Mouse (Mus musculus) kidney, adult 8-10 months (tissue): ENCODE measurements at regions not wholly inside any gene's neighbourhood (a gene's known extent, or its start where the extent isn't known, plus 50 kb on each side); places are given as distances from the start of the nearest gene placed in this dataset.
A peak's percentile ranks its signal among the peaks of the same experiment; 100 is the strongest.

Experiments used
- DNase-seq, 2 experiments: peaks; one replicate each; pipeline ENCODE4 v3.0.0; 2022

DNA sequence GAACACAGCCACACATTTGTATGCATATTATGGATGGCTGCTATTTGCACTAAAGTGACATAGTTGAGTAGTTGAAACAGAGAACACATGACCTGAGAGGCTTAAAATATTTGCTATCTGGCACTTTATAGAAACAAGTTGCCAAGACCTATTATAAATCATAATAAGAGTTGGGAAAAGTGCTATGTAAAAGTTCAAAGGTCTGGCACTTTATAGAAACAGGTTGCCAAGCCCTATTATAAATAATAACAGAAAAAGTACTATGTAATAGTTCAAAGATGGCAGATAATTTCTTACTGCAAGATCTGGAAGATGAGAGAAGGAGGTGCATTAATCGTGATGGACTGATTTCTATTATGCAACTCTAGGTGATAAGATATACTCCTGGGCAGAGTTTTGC lies 320.2 kb downstream of the Tfap2b start:
- DNase-seq: no peak

GRCm38 (mm10) chr1:19531406-19531805 lies 322.7 kb downstream of the Tfap2b start:
- DNase-seq: peak; percentile 8 to 60

DNA sequence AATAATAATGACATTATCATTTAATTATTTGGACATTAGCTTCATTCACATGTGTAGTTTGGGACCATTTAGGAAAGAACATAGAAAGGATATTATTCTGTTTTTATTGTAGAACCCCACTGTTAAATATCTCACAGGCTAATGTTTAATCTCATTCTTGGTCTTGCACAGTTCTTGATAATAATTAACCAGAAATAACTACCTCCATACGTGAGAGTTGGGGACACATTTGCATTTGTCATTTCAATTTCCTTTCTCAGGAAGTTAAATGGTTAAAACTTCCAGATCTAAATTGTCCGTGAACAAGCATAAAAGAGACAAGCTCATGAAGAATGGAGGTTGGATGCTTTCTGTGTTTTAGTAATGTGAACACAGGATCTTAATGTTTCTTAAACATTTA lies 326.3 kb downstream of the Tfap2b start:
- peak in 1 of 2 experiments; percentile 41 for DNase-seq

- no peak for DNase-seq
Observed at GRCm38 (mm10) chr1:19543011-19543410, 334.3 kb downstream of the Tfap2b start.

DNA sequence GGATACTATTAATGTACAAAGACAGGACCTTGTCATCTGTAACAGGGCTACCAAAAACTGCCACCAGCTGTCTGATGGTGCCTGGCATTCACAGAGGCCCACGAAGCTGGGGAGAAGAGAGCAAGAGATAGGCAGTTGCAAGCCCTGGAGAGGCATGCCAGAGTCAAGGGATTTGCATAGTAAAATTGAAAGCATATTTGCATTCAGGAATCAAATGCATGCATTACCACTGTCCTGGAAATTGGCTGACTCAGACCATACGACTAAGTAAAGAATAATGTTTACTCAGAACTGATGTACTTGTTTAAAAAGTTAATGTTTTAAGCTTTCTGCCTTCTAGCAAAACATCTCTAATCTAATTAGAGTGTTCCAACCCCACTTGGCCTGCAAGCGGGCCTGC lies 357.0 kb downstream of the Tfap2b start:
- no peak for DNase-seq

GRCm38 (mm10) chr1:19583071-19584034 lies 374.6 kb downstream of the Tfap2b start:
- no peak for DNase-seq

DNA sequence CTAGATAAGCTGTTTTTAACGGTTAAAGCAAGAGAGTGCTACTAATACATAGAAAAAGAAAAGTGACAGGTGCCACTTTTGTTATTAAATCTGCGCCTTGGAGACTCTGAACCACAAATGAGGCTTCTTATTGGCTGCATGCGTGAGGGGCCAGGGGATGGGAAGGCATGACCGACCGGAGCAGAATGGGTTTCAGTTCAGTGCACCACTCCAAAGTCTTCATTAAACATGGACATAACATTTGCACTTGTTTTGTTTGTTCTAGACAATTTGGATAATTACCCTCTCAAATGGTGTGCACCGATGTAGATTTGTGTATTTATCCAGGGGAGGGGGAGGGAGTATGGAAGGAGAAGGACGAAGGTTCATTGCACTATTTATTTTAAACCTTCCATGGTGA lies 396.8 kb downstream of the Tfap2b start:
- DNase-seq: no peak

GRCm38 (mm10) chr1:19615688-19616087 lies 407.0 kb downstream of the Tfap2b start:
- no peak for DNase-seq

DNA sequence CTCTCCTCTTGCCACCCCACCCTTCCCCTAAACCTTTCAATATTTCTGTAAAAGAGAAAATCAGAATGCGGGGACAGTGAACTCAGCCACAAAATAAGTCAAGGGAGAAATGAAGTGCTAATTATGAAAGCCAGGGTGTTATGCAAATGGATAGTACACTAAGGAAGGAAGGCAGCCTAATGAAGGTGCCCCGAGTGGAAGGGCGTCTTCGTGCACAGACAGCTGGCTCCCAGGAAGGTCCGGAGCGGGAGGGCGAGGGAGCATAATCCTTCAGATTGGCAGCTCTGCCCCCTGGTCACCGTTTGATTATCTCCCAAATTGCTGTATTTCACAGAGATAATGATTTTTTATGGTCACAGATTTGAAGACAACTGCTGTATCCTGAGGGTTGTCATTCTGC lies 430.4 kb downstream of the Tfap2b start:
- no peak for DNase-seq

DNA sequence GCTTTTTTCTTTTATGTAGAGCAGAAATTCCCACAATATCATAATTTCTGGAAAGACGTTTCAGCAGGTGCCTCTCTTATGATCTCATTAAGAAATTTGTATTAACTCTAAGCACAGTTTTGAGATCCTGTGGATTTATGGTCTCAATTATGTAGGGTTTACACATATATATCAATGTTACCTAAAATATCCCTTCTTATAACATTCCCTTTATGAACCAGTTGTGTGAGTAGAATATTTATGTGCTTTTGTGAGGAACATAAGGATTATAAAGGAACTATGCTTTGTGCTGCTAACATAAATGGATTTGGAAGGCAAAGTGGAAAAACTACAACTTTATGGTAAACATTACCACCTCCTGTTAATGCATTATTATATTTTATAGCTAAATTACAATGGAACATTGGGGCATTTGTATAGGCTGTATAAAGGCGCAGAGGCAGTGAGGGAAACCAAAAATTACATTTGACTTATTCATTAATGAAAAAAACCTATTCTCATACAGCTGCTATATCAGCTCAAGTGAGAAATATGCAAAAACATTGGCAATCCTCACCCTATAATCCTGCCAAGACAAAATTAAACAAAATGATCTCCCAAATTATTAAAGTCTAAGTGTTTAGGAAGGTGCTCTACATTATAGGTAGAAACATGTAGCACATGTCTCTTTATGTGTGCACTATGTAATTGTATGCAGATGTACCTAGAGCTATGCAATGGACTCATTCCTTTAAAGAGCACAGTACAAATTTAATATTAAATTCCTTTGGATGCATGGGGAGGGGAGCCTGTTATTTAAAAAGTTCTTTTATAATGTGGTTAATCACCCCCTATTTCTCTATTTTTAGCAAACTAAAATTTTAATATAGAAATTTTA lies 439.2 kb downstream of the Tfap2b start:
- DNase-seq: no peak

- DNase-seq: no peak
Observed at GRCm38 (mm10) chr1:19662142-19662541, 453.4 kb downstream of the Tfap2b start.

DNA sequence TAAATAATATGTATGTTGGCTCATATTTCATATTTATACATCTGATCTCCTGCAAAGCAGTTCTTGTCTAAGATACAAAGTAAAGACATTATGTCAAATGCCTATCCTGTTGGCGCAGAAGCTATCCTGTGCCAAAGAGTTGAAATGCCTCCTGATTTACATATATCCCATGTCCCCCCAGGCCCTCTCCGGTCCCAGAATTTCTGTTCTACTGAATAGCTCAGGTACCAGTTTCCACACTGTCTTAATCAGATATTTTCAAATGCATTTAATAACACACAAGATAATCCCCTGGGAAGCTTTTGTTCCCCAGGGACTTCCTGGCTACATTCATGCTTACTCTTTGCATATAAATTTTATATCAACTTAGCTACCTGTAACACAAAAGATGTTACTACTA lies 454.1 kb downstream of the Tfap2b start:
- no peak for DNase-seq

- DNase-seq: no peak
Observed at GRCm38 (mm10) chr1:19673448-19674396, 465.0 kb downstream of the Tfap2b start.

DNA sequence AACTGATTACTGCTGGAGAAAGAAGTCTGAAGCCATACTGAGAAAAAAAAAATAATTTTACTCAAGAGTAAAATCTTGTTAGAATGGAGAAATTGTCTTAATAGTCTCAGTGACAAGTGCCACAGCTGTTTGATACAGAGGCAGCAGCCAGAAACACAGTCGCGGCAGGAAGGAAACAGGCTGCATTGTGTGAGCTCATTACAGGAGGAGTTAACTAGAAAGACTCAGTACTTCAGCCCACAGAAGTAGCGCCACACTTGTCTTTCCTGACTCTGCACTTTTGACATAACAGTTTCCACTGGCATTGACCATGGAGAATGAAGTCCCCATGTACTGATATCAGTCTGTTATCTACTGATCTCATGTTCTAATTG lies 465.7 kb downstream of the Tfap2b start:
- DNase-seq: no peak

DNA sequence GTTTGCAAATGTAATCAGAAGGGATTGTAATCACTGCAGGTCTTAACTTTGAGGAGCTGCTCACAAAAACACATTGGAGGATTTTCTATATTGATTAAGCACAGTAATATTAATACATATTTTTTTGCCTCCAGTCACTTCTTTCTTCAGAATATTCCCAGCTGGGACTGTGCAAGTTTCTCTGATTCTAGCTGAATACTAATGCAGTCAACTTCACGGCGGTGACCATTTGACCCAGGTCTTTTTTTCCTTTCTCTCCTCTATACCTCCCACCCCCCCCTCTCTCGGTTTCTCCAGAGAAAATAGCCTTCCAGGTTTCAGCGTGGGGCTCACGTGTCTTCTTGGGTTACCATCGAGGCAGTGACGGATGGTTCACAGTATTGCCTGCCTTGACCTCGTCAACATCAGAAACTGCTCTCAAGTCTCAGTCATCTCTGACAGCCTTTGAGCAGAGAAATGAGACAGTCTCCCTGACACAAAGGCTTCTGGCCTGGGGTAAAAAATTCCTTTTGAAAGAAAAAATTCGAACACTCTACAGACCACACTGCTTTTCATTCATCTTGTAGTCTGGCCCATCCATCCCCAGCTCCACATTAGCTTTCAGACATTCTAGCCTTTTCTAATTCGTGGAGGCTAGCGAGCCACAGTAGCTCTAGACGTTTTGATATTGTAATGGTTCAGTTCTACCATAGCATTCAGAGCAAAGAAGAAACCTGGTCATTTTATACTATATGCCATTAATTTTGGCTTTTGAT lies 472.5 kb downstream of the Tfap2b start:
- no peak for DNase-seq
